Mouse (Mus musculus): Measurements from ENCODE around the gene Astn2.

Astn2 gene

GRCm38 (mm10) chr4:66158714-66159113 is 245.7 kb downstream of the Astn2 start:
- DNase-seq (ENCODE audit: low spot score), result no peak

GRCm38 (mm10) chr4:66157439-66158113 is 246.8 kb downstream of the Astn2 start:
- DNase-seq (ENCODE audit: low spot score), result no peak

- DNase-seq (ENCODE audit: low spot score), result no peak
These were observed 257.9 kb downstream of the Astn2 start for GRCm38 (mm10) chr4:66146546-66146945.

GRCm38 (mm10) chr4:66126181-66126580 is 278.2 kb downstream of the Astn2 start:
- no peak for DNase-seq (ENCODE audit: low spot score)

GRCm38 (mm10) chr4:66122766-66123358 is 281.5 kb downstream of the Astn2 start:
- no peak for DNase-seq (ENCODE audit: low spot score)

- DNase-seq (ENCODE audit: low spot score), result no peak
These were observed 290.2 kb downstream of the Astn2 start for GRCm38 (mm10) chr4:66114243-66114642.

GRCm38 (mm10) chr4:66102037-66102436 is 302.4 kb downstream of the Astn2 start:
- DNase-seq (ENCODE audit: low spot score), result no peak

GRCm38 (mm10) chr4:66097629-66098028 is 306.8 kb downstream of the Astn2 start:
- no peak for DNase-seq (ENCODE audit: low spot score)

GRCm38 (mm10) chr4:66096104-66096503 is 308.3 kb downstream of the Astn2 start:
- DNase-seq (ENCODE audit: low spot score), result no peak

- DNase-seq (ENCODE audit: low spot score), result no peak
These were observed 347.2 kb downstream of the Astn2 start for GRCm38 (mm10) chr4:66057161-66057560.

- no peak for DNase-seq (ENCODE audit: low spot score)
These were observed 348.7 kb downstream of the Astn2 start for GRCm38 (mm10) chr4:66055690-66056089.

GRCm38 (mm10) chr4:66043014-66043672 is 361.3 kb downstream of the Astn2 start:
- DNase-seq (ENCODE audit: low spot score), result no peak

GRCm38 (mm10) chr4:66033826-66034225 is 370.6 kb downstream of the Astn2 start:
- no peak for DNase-seq (ENCODE audit: low spot score)

- no peak for DNase-seq (ENCODE audit: low spot score)
These were observed 373.0 kb downstream of the Astn2 start for GRCm38 (mm10) chr4:66031320-66031870.

- DNase-seq (ENCODE audit: low spot score), result no peak
These were observed 374.5 kb downstream of the Astn2 start for GRCm38 (mm10) chr4:66029901-66030300.

GRCm38 (mm10) chr4:66027866-66028265 is 376.5 kb downstream of the Astn2 start:
- DNase-seq (ENCODE audit: low spot score), result no peak

- DNase-seq (ENCODE audit: low spot score), result no peak
These were observed 378.9 kb downstream of the Astn2 start for GRCm38 (mm10) chr4:66025393-66026062.

GRCm38 (mm10) chr4:66002936-66003335 is 401.5 kb downstream of the Astn2 start:
- no peak for DNase-seq (ENCODE audit: low spot score)

GRCm38 (mm10) chr4:65983643-65984042 is 420.8 kb downstream of the Astn2 start:
- no peak for DNase-seq (ENCODE audit: low spot score)

GRCm38 (mm10) chr4:65982882-65983281 is 421.5 kb downstream of the Astn2 start:
- DNase-seq (ENCODE audit: low spot score), result no peak

GRCm38 (mm10) chr4:65976251-65976650 is 428.2 kb downstream of the Astn2 start:
- DNase-seq (ENCODE audit: low spot score), result no peak

- DNase-seq (ENCODE audit: low spot score), result no peak
These were observed 432.0 kb downstream of the Astn2 start for GRCm38 (mm10) chr4:65972395-65972794.
